Mouse (Mus musculus) testis, postnatal 14 days (tissue): ENCODE results near the gene Cep164.

Source experiments
- DNase-seq: peaks from one replicate; pipeline ENCODE4 v3.0.0; 2021; ENCODE audit warnings: low spot score

Cep164 gene

GRCm38 (mm10) chr9:45838434-45839138 is 10.1 kb upstream of the Cep164 start, which contains the start of gene Bace1:
Gene Bace1 (plus strand): TSS chr9:45838580.
- DNase-seq: peak; percentile 81

- DNase-seq: no peak
Measured at GRCm38 (mm10) chr9:45838069-45838433, 9.6 kb upstream of the Cep164 start.

- DNase-seq: no peak
Measured at GRCm38 (mm10) chr9:45833461-45833860, 5.0 kb upstream of the Cep164 start.

- DNase-seq: no peak
Measured at GRCm38 (mm10) chr9:45832898-45833297, 4.4 kb upstream of the Cep164 start.

- peak; percentile 75 for DNase-seq
Measured at GRCm38 (mm10) chr9:45829107-45829506, 616 bp upstream of the Cep164 start.

- DNase-seq: no peak
Measured at GRCm38 (mm10) chr9:45827663-45828290, 714 bp downstream of the Cep164 start.

- DNase-seq: no peak
Measured at GRCm38 (mm10) chr9:45818406-45819011, 10.0 kb downstream of the Cep164 start.

- DNase-seq: no peak
Measured at GRCm38 (mm10) chr9:45815525-45815924, 13.0 kb downstream of the Cep164 start.

- DNase-seq: no peak
Measured at GRCm38 (mm10) chr9:45815113-45815512, 13.4 kb downstream of the Cep164 start.

- DNase-seq: no peak
Measured at GRCm38 (mm10) chr9:45811946-45812345, 16.5 kb downstream of the Cep164 start.

- no peak for DNase-seq
Measured at GRCm38 (mm10) chr9:45807761-45808160, 20.7 kb downstream of the Cep164 start.

GRCm38 (mm10) chr9:45807337-45807736 is 21.2 kb downstream of the Cep164 start:
- DNase-seq: no peak

GRCm38 (mm10) chr9:45806847-45807246 is 21.6 kb downstream of the Cep164 start:
- no peak for DNase-seq

GRCm38 (mm10) chr9:45803070-45803774 is 25.3 kb downstream of the Cep164 start:
- no peak for DNase-seq

GRCm38 (mm10) chr9:45799402-45799801 is 29.1 kb downstream of the Cep164 start:
- DNase-seq: no peak

GRCm38 (mm10) chr9:45798467-45799164 is 29.9 kb downstream of the Cep164 start:
- DNase-seq: no peak

- DNase-seq: no peak
Measured at GRCm38 (mm10) chr9:45797271-45797670, 31.2 kb downstream of the Cep164 start.

- no peak for DNase-seq
Measured at GRCm38 (mm10) chr9:45795722-45796121, 32.8 kb downstream of the Cep164 start.

- no peak for DNase-seq
Measured at GRCm38 (mm10) chr9:45793697-45794096, 34.8 kb downstream of the Cep164 start.

- DNase-seq: no peak
Measured at GRCm38 (mm10) chr9:45792235-45792634, 36.3 kb downstream of the Cep164 start.

- DNase-seq: no peak
Measured at GRCm38 (mm10) chr9:45791456-45792142, 36.9 kb downstream of the Cep164 start.
